Mouse (Mus musculus): ENCODE data around the gene Pla2g3.

GRCm38 (mm10) chr11:3544409-3544808, 56.3 kb downstream of the Pla2g3 start:
- TF ChIP-seq CTCF (IDR thresholded peaks at IDR 0.05; ENCODE audit: insufficient read depth, low read length), result no peak
- TF ChIP-seq POLR2A (IDR thresholded peaks at IDR 0.05; ENCODE audit: borderline replicate concordance, extremely low read depth, low read depth, low read length), result no peak

Measured in lung, adult 2 months (tissue).